16 mouse cellular contexts compared by ENCODE assay signal in genomic region chr9:94730396-94730795, GRCm38 (mm10).
"Had no signal": no experiment of that assay in that cellular context is flagged by ENCODE, and none has a peak within 500 bp of the region (broad histone marks: within the 10 kb centered on the region; RNA-seq: fewer than 3 reads in every experiment).

No protein-coding gene starts in this region.

- H3K9me3 ChIP-seq: neural tube, embryonic 12.5 days; neural tube, embryonic 13.5 days; neural tube, embryonic 15.5 days; stomach, embryonic 15.5 days had no signal

- H3K27me3 ChIP-seq: neural tube, embryonic 12.5 days; neural tube, embryonic 13.5 days; neural tube, embryonic 15.5 days; stomach, embryonic 15.5 days had no signal

- H3K4me2 ChIP-seq: neural tube, embryonic 12.5 days; neural tube, embryonic 13.5 days; neural tube, embryonic 15.5 days; stomach, embryonic 15.5 days had no signal

- H3K27ac ChIP-seq: neural tube, embryonic 12.5 days; neural tube, embryonic 13.5 days; neural tube, embryonic 15.5 days; stomach, embryonic 15.5 days; stomach, postnatal 0 days had no signal

- H3K4me1 ChIP-seq: stomach, embryonic 15.5 days had no signal

- H3K36me3 ChIP-seq: neural tube, embryonic 12.5 days; neural tube, embryonic 13.5 days; neural tube, embryonic 15.5 days; stomach, embryonic 15.5 days had no signal

- DNase-seq: retina, postnatal 1 day; right cerebral cortex, postnatal 14 days; right cerebral cortex, postnatal 25 days; right cerebral cortex, postnatal 4 days; spleen, adult 18-20 months; thymus, adult 18-20 months; thymus, adult 2 months; thymus, postnatal 14 days; thymus, postnatal 25 days; thymus, postnatal 36 days; thymus, postnatal 4 days had no signal

- H3K9ac ChIP-seq: neural tube, embryonic 12.5 days; neural tube, embryonic 13.5 days; neural tube, embryonic 15.5 days; stomach, embryonic 15.5 days had no signal

- H3K4me3 ChIP-seq: neural tube, embryonic 12.5 days; neural tube, embryonic 13.5 days; neural tube, embryonic 15.5 days; stomach, embryonic 15.5 days had no signal
